Mouse (Mus musculus): ENCODE data around the gene Fermt3. TPM values are rescaled to one million over a fixed set of nuclear protein-coding genes. Genes with fewer than 3 reads are reported as not detected.

Gene Fermt3
- 8.6 and 12.4 TPM in 2 replicates for polyA plus RNA-seq (2015; fragmentation: Nextera tagmentation; extraction: Ambion mirVana)

DNA sequence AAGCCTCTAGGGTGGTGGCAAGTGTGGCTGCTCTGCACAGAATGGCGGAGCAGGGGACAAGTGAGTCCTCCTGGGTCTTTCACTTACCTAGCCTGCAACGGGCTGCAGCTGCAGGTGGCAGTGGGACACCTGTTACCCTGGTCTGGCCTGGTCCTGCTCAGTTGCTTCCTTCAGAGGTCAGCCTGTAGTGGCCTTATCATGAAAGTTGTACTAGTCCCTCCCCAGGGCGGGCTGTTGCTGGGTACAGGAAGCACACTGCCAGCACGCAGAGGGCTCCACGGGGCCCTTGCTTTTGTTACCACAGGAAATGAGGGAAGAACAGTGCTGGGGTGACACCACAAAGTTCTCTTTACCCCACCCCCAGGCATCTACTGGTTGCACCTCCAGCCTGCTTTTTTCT, at the start of gene Fermt3:
Fermt3 (minus strand) TSS at position 279 of the 400 bp plus-strand sequence.

DNA sequence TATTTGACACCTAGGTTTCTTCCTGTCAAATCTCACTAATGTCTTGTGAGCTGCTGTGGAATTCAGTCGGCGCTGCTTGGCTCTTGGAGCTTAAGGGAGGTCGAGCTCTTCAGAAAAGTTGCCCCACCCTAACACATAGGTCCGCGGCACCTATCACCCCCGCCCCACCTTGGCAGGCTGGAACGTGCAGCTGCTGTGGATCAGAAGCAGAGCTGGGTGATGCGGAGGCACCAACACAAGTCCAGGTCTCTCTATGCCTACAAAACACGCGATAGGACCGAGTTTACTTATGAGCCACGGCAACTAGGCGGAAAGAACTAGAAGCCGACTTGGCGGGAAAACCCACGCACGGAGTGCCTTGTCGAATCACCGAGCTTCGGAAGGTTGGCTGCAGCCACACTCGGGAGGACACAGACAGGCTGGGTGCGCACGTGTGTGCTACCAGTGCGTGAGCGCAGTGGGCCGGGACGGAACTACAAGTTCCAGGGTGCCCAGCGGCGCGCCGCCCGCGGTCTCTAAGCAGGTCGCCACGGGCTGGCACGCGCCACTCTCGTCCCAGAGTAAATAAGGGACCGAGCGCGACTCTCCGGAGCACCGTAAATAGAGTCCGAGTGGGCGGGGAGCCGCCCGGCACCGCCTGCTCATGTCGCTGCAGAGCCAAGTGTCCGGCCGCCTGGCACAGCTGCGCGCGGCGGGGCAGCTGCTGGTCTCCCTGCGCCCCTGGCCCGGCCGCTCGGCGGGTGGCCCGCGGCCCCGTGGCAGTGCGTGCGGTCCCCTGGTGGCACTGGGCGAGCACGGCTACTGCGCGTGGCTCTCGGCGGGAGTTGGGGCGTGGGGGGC, 37.2 kb upstream of the Fermt3 start, which contains the start of gene Macrod1:
Macrod1 (plus strand) TSS at position 563 of the 840 bp plus-strand sequence.

DNA sequence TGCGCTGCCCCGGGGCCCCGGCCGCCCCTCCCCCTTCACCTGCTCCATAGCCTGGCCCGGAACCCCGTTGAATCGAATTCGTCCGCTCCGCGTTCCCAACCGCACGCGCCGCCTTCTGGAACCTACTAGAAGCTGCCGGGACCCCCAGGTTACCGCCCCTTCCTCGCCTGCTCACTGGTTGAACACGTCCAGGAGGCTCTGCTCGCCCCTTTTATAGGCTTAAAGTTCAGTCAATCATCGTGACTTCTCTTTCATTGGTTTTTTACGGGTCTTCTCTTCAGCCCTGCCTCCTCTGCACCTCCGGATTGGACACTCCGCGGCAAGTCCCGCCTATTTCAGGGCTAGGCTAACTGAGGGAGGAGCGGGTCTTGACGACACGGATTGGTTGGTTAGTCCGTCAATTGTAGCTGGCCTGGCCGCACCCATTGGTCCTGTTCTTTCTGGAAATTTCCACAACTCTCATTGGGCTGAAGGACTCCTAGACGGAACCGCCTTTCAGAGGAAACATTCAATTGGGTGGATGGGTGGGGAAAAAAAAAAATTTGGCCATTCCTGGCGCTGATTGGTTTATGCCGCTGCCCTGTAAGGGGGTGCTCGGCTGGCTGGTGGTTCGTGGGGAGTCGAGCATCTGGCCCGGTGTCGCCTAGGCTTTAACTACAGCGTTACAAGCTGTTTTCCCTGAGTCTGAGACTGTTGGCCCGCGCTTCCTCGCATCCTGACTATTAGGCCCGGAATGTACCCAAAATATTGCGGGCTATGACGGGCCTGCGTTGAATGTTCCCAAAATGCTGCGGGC, 20.8 kb upstream of the Fermt3 start, which contains the start of gene Stip1:
Stip1 (minus strand) TSS at position 127 of the 796 bp plus-strand sequence.

DNA sequence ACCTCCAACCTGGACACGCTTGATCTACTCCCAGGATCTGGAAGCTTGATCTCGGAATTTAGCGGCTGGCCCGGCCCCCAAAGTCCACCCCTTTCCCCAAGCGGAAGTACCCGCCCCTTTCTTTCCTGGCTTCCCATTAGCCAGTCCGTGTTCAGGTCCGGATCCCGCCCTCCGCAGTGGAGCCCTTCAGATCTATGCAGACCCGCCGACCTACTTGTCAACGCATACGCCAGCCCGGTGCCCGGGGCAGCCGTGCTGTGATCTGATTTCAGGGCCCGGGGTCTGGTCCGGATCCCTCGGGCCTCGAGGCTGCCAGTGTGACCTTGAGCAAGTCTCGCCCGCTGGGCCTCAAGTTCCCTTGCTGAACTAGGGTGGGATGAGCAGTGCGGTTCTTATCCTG, 23.3 kb downstream of the Fermt3 start, which contains the start of the genes Nudt22 and Trpt1:
Nudt22 (minus strand) TSS at position 112 of the 400 bp plus-strand sequence.
Trpt1 (plus strand) TSS at position 126 of the 400 bp plus-strand sequence.

DNA sequence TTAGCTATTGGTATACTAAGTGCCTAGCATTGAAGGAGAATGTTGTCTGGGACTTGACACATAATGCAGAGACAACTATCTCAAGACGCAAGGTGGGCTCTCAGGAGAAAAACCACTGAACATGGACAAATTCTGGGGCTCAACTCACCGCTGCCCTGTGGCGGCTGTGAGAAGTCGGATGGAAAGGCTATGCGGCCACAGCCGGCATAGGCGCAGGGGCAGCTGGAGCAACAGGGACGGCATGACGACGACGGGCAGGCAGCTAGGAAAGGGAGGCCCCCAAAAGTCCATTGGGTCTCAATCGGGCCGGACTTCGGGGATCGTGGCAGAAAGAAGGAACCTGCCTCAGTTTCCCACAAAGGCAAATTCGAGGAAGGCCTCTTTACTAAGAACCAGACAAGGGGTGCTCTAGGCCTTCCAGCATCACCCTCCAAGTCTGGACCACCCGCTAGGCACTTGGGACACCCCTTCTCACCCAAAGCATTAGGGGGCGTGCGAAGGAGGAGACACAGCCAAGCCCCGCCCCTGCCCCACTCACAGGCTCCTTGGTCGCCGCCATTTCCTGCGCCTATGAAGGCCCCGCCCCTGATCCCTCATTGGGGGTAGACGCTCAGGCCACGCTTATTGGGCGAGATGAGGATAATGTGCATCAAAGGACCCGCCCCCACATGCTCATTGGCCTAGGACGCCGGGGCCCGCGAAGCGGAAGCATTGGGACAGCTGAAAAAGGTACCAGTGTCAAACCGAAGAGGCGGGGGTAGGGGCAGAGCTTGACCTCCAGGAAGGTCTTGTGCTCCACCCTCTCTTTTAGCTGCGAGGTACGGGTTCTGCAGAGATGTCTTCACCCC, 27.0 kb downstream of the Fermt3 start, which contains the start of gene Dnajc4:
Dnajc4 (minus strand) TSS at position 562 of the 848 bp plus-strand sequence.

DNA sequence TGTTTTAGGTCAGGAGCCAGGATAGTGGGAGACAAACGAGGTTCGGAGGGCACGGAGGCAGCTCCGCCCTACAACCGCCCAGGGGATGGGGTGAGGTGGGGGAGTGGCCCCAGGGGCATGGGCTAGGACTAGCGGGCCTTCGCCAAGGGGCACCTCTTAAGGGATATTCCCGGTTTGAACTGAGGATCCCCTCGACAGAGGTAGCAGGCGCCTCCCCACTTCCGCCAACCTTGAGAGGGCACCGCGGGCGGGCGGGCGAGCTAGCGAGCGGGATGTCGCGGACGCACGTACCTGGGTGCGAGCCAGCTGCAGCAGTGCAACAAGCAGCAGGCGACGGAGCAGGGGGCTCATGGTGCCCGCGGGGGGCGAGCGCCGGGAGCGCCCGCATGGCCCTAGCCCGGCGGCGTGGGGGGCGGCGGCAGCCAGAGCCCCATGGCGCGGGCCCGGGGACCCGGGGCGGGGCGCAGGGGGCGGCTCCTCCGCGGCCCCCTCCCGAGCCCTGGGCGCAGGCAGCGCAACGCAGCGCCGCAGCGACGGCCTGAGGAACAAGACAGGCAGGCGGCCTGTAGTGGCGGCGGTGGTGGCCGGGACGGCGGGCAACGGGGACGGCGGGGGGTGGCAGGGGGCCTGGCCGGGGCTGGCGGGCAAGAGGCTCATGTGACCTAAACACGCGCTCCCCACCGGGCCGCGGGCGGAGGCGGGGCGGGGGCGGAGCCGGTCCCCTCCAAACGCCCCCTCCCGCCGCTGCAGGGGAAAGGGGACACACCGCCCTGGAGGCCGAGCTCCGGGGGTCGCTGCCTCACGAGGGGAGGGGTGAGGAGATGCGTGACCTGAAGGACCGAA, 32.0 kb downstream of the Fermt3 start, which contains the start of gene Vegfb:
Vegfb (minus strand) TSS at position 591 of the 843 bp plus-strand sequence.

DNA sequence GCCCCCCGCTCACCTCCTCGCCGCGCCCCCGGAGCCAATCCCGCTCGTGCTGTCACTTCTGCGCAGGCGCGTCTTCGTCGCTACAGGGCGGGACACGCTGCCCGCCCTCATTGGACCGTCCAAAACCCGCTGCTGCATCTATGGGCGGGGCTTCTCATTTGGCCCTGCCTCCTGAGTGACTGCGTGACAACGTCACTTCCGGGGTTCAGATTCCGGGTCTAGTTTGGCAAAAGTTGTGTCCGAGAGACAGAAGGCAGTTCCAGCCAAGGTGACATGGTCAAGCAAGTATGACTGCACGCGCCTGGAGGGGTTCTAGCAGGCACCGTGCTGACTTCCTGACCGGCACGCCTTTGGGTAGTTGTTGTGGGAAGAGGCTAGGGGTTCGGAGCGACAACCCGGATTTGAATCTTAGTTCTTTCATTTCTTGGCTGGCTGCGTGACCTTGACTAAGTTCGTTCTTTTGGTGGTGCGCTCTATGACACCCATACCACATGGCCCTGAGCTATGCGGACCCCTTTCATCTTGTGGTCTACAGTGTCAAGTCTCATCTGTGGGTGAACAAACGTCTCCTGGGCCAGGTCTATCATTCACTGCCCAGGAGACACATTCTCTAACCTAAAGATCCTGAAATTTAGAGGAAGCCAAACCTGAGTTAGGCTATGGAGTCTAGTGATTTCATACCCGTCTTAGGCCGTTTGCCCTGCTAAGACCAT, 38.7 kb downstream of the Fermt3 start, which contains the start of gene Fkbp2:
Fkbp2 (minus strand) TSS at position 121 of the 713 bp plus-strand sequence.

DNA sequence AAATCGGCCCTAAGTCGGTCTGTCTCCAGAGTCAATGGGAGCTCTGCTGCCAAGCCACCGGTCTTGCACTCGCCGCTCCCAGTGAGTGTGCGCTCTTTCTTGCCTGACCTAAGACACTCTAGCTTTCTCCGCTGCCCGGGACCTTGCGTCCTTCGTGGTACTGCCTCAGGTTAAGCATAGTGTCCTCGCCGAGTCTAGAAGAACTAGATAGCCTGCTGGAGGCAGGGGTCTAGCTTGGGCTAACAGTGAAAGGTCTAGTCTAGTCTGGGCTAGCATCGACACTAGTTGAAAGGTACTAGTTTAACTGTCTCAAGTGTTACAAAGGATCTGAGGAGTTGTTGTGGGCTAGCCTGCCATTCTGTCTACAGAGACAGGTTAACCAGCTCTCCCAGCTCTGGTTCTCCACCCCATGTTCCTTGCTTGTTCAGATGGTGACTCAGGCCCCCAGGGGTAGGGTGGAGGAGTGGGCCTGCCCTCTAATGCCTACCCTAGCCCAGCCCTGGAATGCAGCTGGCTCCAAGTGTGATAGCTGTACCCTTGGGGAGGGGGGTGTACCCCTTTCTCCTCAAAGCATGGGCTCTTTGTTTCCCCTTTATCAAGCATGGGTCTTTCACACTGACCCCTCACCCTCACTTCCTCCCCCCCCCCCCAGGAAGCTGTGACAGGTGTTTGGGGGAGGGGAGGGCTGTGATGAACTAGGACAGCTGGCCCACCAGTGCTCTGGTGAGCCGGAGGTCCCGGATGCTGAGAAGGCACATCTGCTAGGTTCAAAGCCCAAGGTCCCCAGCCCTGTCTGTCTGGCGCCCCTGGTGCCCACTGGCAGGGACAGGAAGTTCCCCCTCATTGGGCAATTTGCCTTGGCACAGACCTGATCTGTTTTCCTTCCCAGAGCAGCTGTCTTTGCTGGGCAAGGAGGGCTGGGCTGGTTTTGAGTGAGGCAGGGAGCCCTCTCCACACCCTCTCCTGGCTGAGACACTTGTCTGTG, 43.4 kb downstream of the Fermt3 start, which contains the start of gene Plcb3:
Plcb3 (minus strand) TSS at position 934 of the 985 bp plus-strand sequence.

DNA sequence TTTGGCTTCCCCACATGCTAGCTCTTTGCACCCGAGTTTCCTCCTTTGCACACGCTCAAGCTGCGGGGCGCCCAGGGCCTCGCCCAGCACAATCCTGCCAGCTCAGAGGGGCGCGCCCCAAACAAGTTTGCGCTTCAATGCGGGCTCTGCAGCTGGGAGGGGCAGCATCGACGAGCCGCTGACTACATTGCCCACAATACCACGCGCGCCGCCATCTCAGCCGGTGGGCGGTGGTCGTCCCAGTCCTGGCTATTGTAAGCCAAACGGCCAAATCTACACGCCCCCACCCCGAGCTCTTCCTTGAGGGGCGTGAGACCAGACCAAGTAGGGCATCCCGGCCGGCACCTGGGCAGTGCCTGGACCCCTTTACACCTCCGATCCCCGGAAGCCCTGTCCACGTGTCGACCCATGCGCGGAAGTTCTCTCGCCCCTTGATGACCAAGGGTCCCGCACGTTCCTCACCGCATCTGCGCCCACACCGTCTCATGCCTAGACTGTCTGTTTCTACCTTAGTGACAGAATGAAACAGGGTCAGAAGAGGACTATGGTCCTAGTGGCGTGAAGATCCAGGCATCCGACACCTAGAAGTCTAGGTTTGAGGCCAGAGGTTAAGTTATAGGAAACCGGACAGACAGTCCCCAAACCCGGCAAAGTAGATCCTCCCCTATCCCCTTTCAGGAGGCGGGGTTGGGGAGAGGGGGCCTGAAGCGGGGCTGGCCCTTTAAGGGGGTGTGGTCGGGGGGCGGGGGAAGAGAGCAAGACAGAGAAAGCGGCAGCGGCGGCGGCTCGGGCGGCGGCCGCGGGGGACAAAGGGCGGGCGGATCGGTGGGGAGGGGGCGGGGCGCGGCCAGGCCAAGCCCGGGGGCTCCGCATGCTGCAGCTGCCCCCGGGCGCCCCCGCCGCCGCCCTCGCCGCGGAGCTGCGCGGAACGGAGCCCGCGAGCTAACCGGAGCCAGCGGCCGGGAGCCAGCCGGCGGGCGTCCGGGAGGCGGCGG, 44.8 kb downstream of the Fermt3 start, which contains the start of gene Ppp1r14b:
Ppp1r14b (plus strand) TSS at position 758 of the 995 bp plus-strand sequence.

Other genes with a start within 250 kb of the Fermt3 start
- 14.0 and 22.7 TPM in 2 replicates for gene Rps6ka4, start 178.8 kb downstream of the Fermt3 start, polyA plus RNA-seq (2015; fragmentation: Nextera tagmentation; extraction: Ambion mirVana)
- 0.80 and 0.82 TPM in 2 replicates for gene Ccdc88b, start 161.3 kb downstream of the Fermt3 start, polyA plus RNA-seq (2015; fragmentation: Nextera tagmentation; extraction: Ambion mirVana)
- 97.2 and 142 TPM in 2 replicates for gene Trmt112, start 109.8 kb downstream of the Fermt3 start, polyA plus RNA-seq (2015; fragmentation: Nextera tagmentation; extraction: Ambion mirVana)
- 373 and 481 TPM in 2 replicates for gene Prdx5, start 109.4 kb downstream of the Fermt3 start, polyA plus RNA-seq (2015; fragmentation: Nextera tagmentation; extraction: Ambion mirVana)
- 11.7 and 11.8 TPM in 2 replicates for gene Esrra, start 97.7 kb downstream of the Fermt3 start, polyA plus RNA-seq (2015; fragmentation: Nextera tagmentation; extraction: Ambion mirVana)
- 1.5 and 5.6 TPM in 2 replicates for gene Catsperz, start 94.1 kb downstream of the Fermt3 start, polyA plus RNA-seq (2015; fragmentation: Nextera tagmentation; extraction: Ambion mirVana)
- gene Kcnk4, start 85.0 kb downstream of the Fermt3 start, polyA plus RNA-seq (2015; fragmentation: Nextera tagmentation; extraction: Ambion mirVana): 0.55 and 0.68 TPM in 2 replicates
- 117 and 144 TPM in 2 replicates for gene Bad, start 77.6 kb downstream of the Fermt3 start, polyA plus RNA-seq (2015; fragmentation: Nextera tagmentation; extraction: Ambion mirVana)
- 36.1 and 50.1 TPM in 2 replicates for gene Gpr137, start 77.0 kb downstream of the Fermt3 start, polyA plus RNA-seq (2015; fragmentation: Nextera tagmentation; extraction: Ambion mirVana)
- 140 and 156 TPM in 2 replicates for gene Ppp1r14b, start 44.5 kb downstream of the Fermt3 start, polyA plus RNA-seq (2015; fragmentation: Nextera tagmentation; extraction: Ambion mirVana)
- gene Plcb3, start 43.0 kb downstream of the Fermt3 start, polyA plus RNA-seq (2015; fragmentation: Nextera tagmentation; extraction: Ambion mirVana): 19.9 and 25.4 TPM in 2 replicates
- gene Fkbp2, start 39.0 kb downstream of the Fermt3 start, polyA plus RNA-seq (2015; fragmentation: Nextera tagmentation; extraction: Ambion mirVana): 128 and 174 TPM in 2 replicates
- gene Vegfb, start 31.8 kb downstream of the Fermt3 start, polyA plus RNA-seq (2015; fragmentation: Nextera tagmentation; extraction: Ambion mirVana): 32.8 and 49.2 TPM in 2 replicates
- 30.8 and 47.0 TPM in 2 replicates for gene Dnajc4, start 26.9 kb downstream of the Fermt3 start, polyA plus RNA-seq (2015; fragmentation: Nextera tagmentation; extraction: Ambion mirVana)
- 33.0 and 55.2 TPM in 2 replicates for gene Nudt22, start 23.4 kb downstream of the Fermt3 start, polyA plus RNA-seq (2015; fragmentation: Nextera tagmentation; extraction: Ambion mirVana)
- gene Trpt1, start 23.3 kb downstream of the Fermt3 start, polyA plus RNA-seq (2015; fragmentation: Nextera tagmentation; extraction: Ambion mirVana): 10.4 and 13.5 TPM in 2 replicates
- 63.4 and 96.8 TPM in 2 replicates for gene Stip1, start 20.5 kb upstream of the Fermt3 start, polyA plus RNA-seq (2015; fragmentation: Nextera tagmentation; extraction: Ambion mirVana)
- gene Macrod1, start 37.3 kb upstream of the Fermt3 start, polyA plus RNA-seq (2015; fragmentation: Nextera tagmentation; extraction: Ambion mirVana): 20.7 and 38.8 TPM in 2 replicates
- gene Flrt1, start 86.3 kb upstream of the Fermt3 start, polyA plus RNA-seq (2015; fragmentation: Nextera tagmentation; extraction: Ambion mirVana): 2.6 and 4.1 TPM in 2 replicates
- gene Otub1, start 186.8 kb upstream of the Fermt3 start, polyA plus RNA-seq (2015; fragmentation: Nextera tagmentation; extraction: Ambion mirVana): 131 and 158 TPM in 2 replicates
- 1,475 and 1,664 TPM in 2 replicates for gene Cox8a, start 198.1 kb upstream of the Fermt3 start, polyA plus RNA-seq (2015; fragmentation: Nextera tagmentation; extraction: Ambion mirVana)
- 15.9 and 22.8 TPM in 2 replicates for gene Naa40, start 221.7 kb upstream of the Fermt3 start, polyA plus RNA-seq (2015; fragmentation: Nextera tagmentation; extraction: Ambion mirVana)
- 4.2 and 4.9 TPM in 2 replicates for gene Rcor2, start 247.9 kb upstream of the Fermt3 start, polyA plus RNA-seq (2015; fragmentation: Nextera tagmentation; extraction: Ambion mirVana)

All from adrenal gland, postnatal 0 days (tissue).